Mouse (Mus musculus) forebrain, embryonic 10.5 days (tissue): ENCODE data around the gene Camkmt. TPM values are rescaled to one million over a fixed set of nuclear protein-coding genes. Genes with fewer than 3 reads are reported as not detected.

Experiments
- DNase-seq: peaks from one replicate; pipeline ENCODE4 v3.0.0-alpha.2; 2017; ENCODE audit warnings: low spot score; ENCODE audit errors: extremely low spot score
- H3K27ac ChIP-seq: fragments of 300-500 bp; sonication (generic); 2 replicates; pipeline ENCODE4 v1.5.1; 2016; ENCODE audit warnings: mild to moderate bottlenecking
- H3K27me3 ChIP-seq: fragments of 300-500 bp; sonication (generic); 2 replicates; pipeline ENCODE4 v1.6.1; 2016; ENCODE audit warnings: mild to moderate bottlenecking; ENCODE audit not compliant: poor library complexity, severe bottlenecking
- H3K36me3 ChIP-seq: fragments of 300-500 bp; sonication (generic); replicated peaks from 2 replicates; pipeline ENCODE4 v1.6.1; 2016; ENCODE audit warnings: mild to moderate bottlenecking, moderate library complexity
- H3K4me1 ChIP-seq: fragments of 300-500 bp; sonication (generic); 2 replicates; pipeline ENCODE4 v1.6.1; 2016
- H3K4me3 ChIP-seq: fragments of 300-500 bp; sonication (generic); 2 replicates; pipeline ENCODE4 v1.5.1; 2016; ENCODE audit warnings: mild to moderate bottlenecking, moderate library complexity
- H3K9me3 ChIP-seq: fragments of 300-500 bp; sonication (generic); 2 replicates; pipeline ENCODE4 v1.6.1; 2016; ENCODE audit warnings: mild to moderate bottlenecking, moderate library complexity
- WGBS: fragments of 180-500 bp; shearing (Covaris S2); methylation state at CpG from one replicate; pipeline ENCODE4 v1.1.7; 2016; 5-methylcytosine and 5-hydroxymethylcytosine counted together
- polyA plus RNA-seq: library from polyadenylated mRNA; unstranded; fragments of >200 nt; fragmentation: Nextera tagmentation; extraction: Ambion mirVana; gene quantifications from 2 replicates; pipeline ENCODE4 v1.2.1, GENCODE M21; 2016

Gene Camkmt
- polyA plus RNA-seq, 1 experiment from 2014 or later = 14.0 TPM

GRCm38 (mm10) chr17:85461577-85461976 is 371.2 kb downstream of the Camkmt start:
- no peaks in the 10 kb centered on the region for H3K9me3 ChIP-seq
- peaks cover 99% of the 10 kb centered on the region for H3K27me3 ChIP-seq
- no peaks in the 10 kb centered on the region for H3K36me3 ChIP-seq
- WGBS = 22% methylated on average over 3 of the region's 3 CpGs
- peaks cover 78% of the 10 kb centered on the region for H3K4me1 ChIP-seq
- no peak for DNase-seq
- H3K4me3 ChIP-seq = no peak overlapping the region
- H3K27ac ChIP-seq = peak overlapping the region; percentile 32; the same call in 1 of the 2 replicates

- peak overlapping the region; percentile 86 for H3K27ac ChIP-seq
Observed at GRCm38 (mm10) chr17:85463497-85464392, 373.4 kb downstream of the Camkmt start.

GRCm38 (mm10) chr17:85464466-85465411 is 374.4 kb downstream of the Camkmt start:
- Histone ChIP-seq H3K9me3 (peaks cover 5% of the 10 kb centered on the region), H3K4me3 (peak overlapping the region; percentile 50), H3K36me3 (no peaks in the 10 kb centered on the region), H3K27ac (peak overlapping the region; percentile 86), H3K4me1 (peaks cover 56% of the 10 kb centered on the region), H3K27me3 (peaks cover 100% of the 10 kb centered on the region)
- peak; percentile 67 for DNase-seq
- 1% methylated on average over 40 of the region's 40 CpGs for WGBS

More at GRCm38 (mm10) chr17:85463497-85464392, 373.4 kb downstream of the Camkmt start:
- H3K4me1 ChIP-seq = peaks cover 66% of the 10 kb centered on the region
- 10% methylated on average over 22 of the region's 22 CpGs for WGBS
- peaks cover 100% of the 10 kb centered on the region for H3K27me3 ChIP-seq
- H3K4me3 ChIP-seq = peak overlapping the region; percentile 50
- H3K9me3 ChIP-seq = no peaks in the 10 kb centered on the region
- peak; percentile 60 for DNase-seq
- H3K36me3 ChIP-seq = no peaks in the 10 kb centered on the region

GRCm38 (mm10) chr17:85469776-85470175 is 379.4 kb downstream of the Camkmt start:
- H3K9me3 ChIP-seq = peaks cover 7% of the 10 kb centered on the region
- peaks cover 44% of the 10 kb centered on the region for H3K4me1 ChIP-seq
- no peak for DNase-seq
- H3K27ac ChIP-seq = no peak overlapping the region
- 80% methylated on average over 4 of the region's 4 CpGs for WGBS
- H3K4me3 ChIP-seq = no peak overlapping the region
- H3K36me3 ChIP-seq = no peaks in the 10 kb centered on the region
- H3K27me3 ChIP-seq = peaks cover 100% of the 10 kb centered on the region

GRCm38 (mm10) chr17:85472687-85473202 is 382.4 kb downstream of the Camkmt start:
- 3% methylated on average over 5 of the region's 5 CpGs for WGBS

GRCm38 (mm10) chr17:85473217-85473616 is 382.9 kb downstream of the Camkmt start:
- Histone ChIP-seq H3K36me3 (no peaks in the 10 kb centered on the region), H3K27ac (peak overlapping the region; percentile 68), H3K27me3 (peaks cover 98% of the 10 kb centered on the region), H3K4me3 (peak overlapping the region; percentile 26), H3K9me3 (peaks cover 7% of the 10 kb centered on the region), H3K4me1 (peaks cover 26% of the 10 kb centered on the region)
- DNase-seq = no peak
- 2% methylated on average over 16 of the region's 16 CpGs for WGBS

More at GRCm38 (mm10) chr17:85472687-85473202, 382.4 kb downstream of the Camkmt start:
- Histone ChIP-seq H3K27me3 (peaks cover 98% of the 10 kb centered on the region), H3K36me3 (no peaks in the 10 kb centered on the region), H3K4me3 (peak overlapping the region; percentile 26), H3K27ac (peak overlapping the region; percentile 68), H3K4me1 (peaks cover 26% of the 10 kb centered on the region), H3K9me3 (peaks cover 7% of the 10 kb centered on the region)
- no peak for DNase-seq

GRCm38 (mm10) chr17:85473881-85474280 is 383.5 kb downstream of the Camkmt start:
- Histone ChIP-seq H3K4me3 (peak overlapping the region; percentile 26), H3K27ac (peak overlapping the region; percentile 68; the same call in 1 of the 2 replicates), H3K9me3 (peaks cover 7% of the 10 kb centered on the region), H3K27me3 (peaks cover 95% of the 10 kb centered on the region), H3K36me3 (no peaks in the 10 kb centered on the region), H3K4me1 (peaks cover 26% of the 10 kb centered on the region)
- under 1% methylated on average over 8 of the region's 8 CpGs for WGBS
- no peak for DNase-seq

- H3K36me3 ChIP-seq = no peaks in the 10 kb centered on the region
- peaks cover 23% of the 10 kb centered on the region for H3K4me1 ChIP-seq
- H3K4me3 ChIP-seq = no peak overlapping the region
- WGBS = 96% methylated on average over 8 of the region's 8 CpGs
- H3K9me3 ChIP-seq = no peaks in the 10 kb centered on the region
- H3K27me3 ChIP-seq = peaks cover 95% of the 10 kb centered on the region
- no peak for DNase-seq
- H3K27ac ChIP-seq = no peak overlapping the region
Observed at GRCm38 (mm10) chr17:85481241-85481640, 390.9 kb downstream of the Camkmt start.

GRCm38 (mm10) chr17:85483086-85483485 is 392.7 kb downstream of the Camkmt start:
- no peak overlapping the region for H3K4me3 ChIP-seq
- H3K27ac ChIP-seq = no peak overlapping the region
- peaks cover 96% of the 10 kb centered on the region for H3K27me3 ChIP-seq
- no peak for DNase-seq
- 95% methylated on average over 5 of the region's 5 CpGs for WGBS
- no peaks in the 10 kb centered on the region for H3K9me3 ChIP-seq
- H3K36me3 ChIP-seq = no peaks in the 10 kb centered on the region
- H3K4me1 ChIP-seq = peaks cover 41% of the 10 kb centered on the region

- DNase-seq = no peak
- H3K4me1 ChIP-seq = peaks cover 51% of the 10 kb centered on the region
- 71% methylated on average over 8 of the region's 8 CpGs for WGBS
- H3K9me3 ChIP-seq = no peaks in the 10 kb centered on the region
- H3K4me3 ChIP-seq = no peak overlapping the region
- H3K27ac ChIP-seq = no peak overlapping the region
- no peaks in the 10 kb centered on the region for H3K36me3 ChIP-seq
- peaks cover 100% of the 10 kb centered on the region for H3K27me3 ChIP-seq
Observed at GRCm38 (mm10) chr17:85484015-85484414, 393.7 kb downstream of the Camkmt start.

- WGBS = 31% methylated on average over 5 of the region's 5 CpGs
- no peaks in the 10 kb centered on the region for H3K9me3 ChIP-seq
- H3K27ac ChIP-seq = peak overlapping the region; percentile 80; the same call in 1 of the 2 replicates
- no peak for DNase-seq
- no peak overlapping the region; the same call in 1 of the 2 replicates for H3K4me3 ChIP-seq
- peaks cover 56% of the 10 kb centered on the region for H3K4me1 ChIP-seq
- H3K36me3 ChIP-seq = no peaks in the 10 kb centered on the region
- H3K27me3 ChIP-seq = peaks cover 100% of the 10 kb centered on the region
Observed at GRCm38 (mm10) chr17:85484526-85484925, 394.2 kb downstream of the Camkmt start.
